Mouse (Mus musculus): ENCODE measurements around the gene Atp2a1.

- no peak for TF ChIP-seq CTCF (IDR thresholded peaks at IDR 0.05; ENCODE audit: low read depth)
- no peak for TF ChIP-seq EP300 (IDR thresholded peaks at IDR 0.05; ENCODE audit: low read depth)
These were observed 12.9 kb downstream of the Atp2a1 start for GRCm38 (mm10) chr7:126449991-126450390.
